Comparison of ENCODE assay signal across 8 mouse cellular contexts in the genomic region with DNA sequence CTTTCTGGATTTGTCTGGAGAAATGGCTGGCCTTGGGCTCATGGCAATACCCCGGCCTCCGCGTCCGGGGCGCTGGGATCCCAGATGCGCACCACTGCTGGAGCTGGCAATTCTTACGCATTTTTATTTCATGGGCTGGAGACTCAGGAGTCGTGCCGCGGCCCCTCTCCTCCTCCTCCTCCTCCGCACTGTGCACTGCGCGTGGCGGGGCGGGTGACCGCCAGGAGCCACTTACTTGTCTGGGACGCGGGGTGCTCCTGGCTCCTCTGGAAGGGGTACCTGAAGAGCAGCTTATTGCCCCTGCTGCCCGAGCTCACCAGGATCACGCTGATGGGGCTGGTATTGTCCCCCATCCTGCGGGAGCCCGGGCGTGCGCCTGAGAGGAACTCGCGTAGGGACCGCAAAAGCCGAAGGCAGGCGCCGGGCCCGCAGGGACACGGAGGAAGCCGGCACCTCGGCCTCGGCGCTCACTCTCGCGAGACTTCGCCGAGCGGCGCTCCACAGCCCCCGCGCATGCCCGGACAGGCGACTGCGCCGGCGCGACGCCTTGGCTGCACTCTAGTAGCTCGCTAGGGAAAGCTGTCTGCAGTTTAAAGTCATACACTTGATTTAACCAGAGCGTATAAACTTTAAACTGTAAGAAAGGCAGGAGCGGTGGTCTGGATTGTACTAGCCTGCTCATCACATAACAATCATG. TPM values are rescaled to one million over a fixed set of nuclear protein-coding genes. Genes with fewer than 3 reads are reported as not detected.
A peak's percentile ranks its signal among the peaks of the same experiment; 100 is the strongest.
DNase-seq lines count a peak whose midpoint lies in the region; ATAC-seq lines count a peak whose summit lies in the region.

A gene (minus strand): TSS at position 520 of the 697 bp plus-strand sequence.

- H3K9ac ChIP-seq in hindbrain, embryonic 16.5 days (ENCODE audit: low read depth, low read length) = peak within 1 kb of the TSS; percentile 93

- peak; percentile 96 for DNase-seq in T-cell, adult 2 months (ENCODE audit: low spot score)
- peak; percentile 94 to 97 for DNase-seq in cerebellum, postnatal 36 days
- peak; percentile 95 for DNase-seq in gastrocnemius, adult 18-20 months (ENCODE audit: low spot score)
- peak; percentile 95 to 96 for DNase-seq in left cerebral cortex, adult 18-20 months (ENCODE audit: low spot score in 2 of 2)
- DNase-seq in right cerebral cortex, adult 18-20 months = peak; percentile 96
- peak; percentile 88 for DNase-seq in urinary bladder, postnatal 10 days (ENCODE audit: low spot score)

- H3K27ac ChIP-seq in hindbrain, embryonic 16.5 days (ENCODE audit: low read depth, low read length) = peak within 1 kb of the TSS; percentile 94
- peak within 1 kb of the TSS; percentile 52 for H3K27ac ChIP-seq in macrophage

- WGBS in hindbrain, embryonic 16.5 days = under 1% methylated on average over 54 of the region's 54 CpGs
- 0% methylated on average over 50 of the region's 54 CpGs for WGBS in macrophage (ENCODE audit: missing documents)

- H3K79me2 ChIP-seq in macrophage (ENCODE audit: inconsistent target) = peaks cover 30% of the 10 kb centered on the region

- peak; percentile 99 for ATAC-seq in hindbrain, embryonic 16.5 days

- H3K4me3 ChIP-seq in hindbrain, embryonic 16.5 days (ENCODE audit: low read length) = peak within 1 kb of the TSS; percentile 90
- H3K4me3 ChIP-seq in macrophage (ENCODE audit: inconsistent target) = peak within 1 kb of the TSS; percentile 83

- no peaks in the 10 kb centered on the region for H3K36me3 ChIP-seq in hindbrain, embryonic 16.5 days (ENCODE audit: control insufficient read depth, insufficient read depth, low read length)
- H3K36me3 ChIP-seq in macrophage (ENCODE audit: inconsistent target) = no peaks in the 10 kb centered on the region; the same call in 1 of the 2 replicates

- H3K27me3 ChIP-seq in hindbrain, embryonic 16.5 days (replicated peaks; ENCODE audit: control insufficient read depth, insufficient read depth, low read length) = no peaks in the 10 kb centered on the region

- H3K4me1 ChIP-seq in hindbrain, embryonic 16.5 days (ENCODE audit: control insufficient read depth, insufficient read depth, low read depth, low read length) = peaks cover 10% of the 10 kb centered on the region

- H3K9me3 ChIP-seq in hindbrain, embryonic 16.5 days (ENCODE audit: control insufficient read depth, low read length) = no peaks in the 10 kb centered on the region

- H3K4me2 ChIP-seq in hindbrain, embryonic 16.5 days (ENCODE audit: low read length) = peak within 1 kb of the TSS; percentile 68

RNA-seq across cellular contexts. Expression of the gene that starts here (rescaled TPM):
- 10 to 100 TPM; 20.1 to 27.4 TPM for total RNA-seq in gastrocnemius, adult 18-20 months (2021)
- 42.6 and 43.9 TPM in 2 replicates for polyA plus RNA-seq in hindbrain, embryonic 16.5 days (2015; fragmentation: Nextera tagmentation; extraction: Ambion mirVana)
- total RNA-seq in left cerebral cortex, adult 18-20 months (2021) = 10 to 100 TPM; 43.6 to 45.6 TPM
- total RNA-seq in macrophage (2018; cell fraction: chromatin; rRNA removed) = 100 to 1,000 TPM in 9 of 26 experiments, 10 to 100 TPM in 17; 27.5 to 149 (median 85.2) TPM
- 10 to 100 TPM in 4 of 26 experiments, 1 to 10 TPM in 22; 4.0 to 13.4 (median 7.6) TPM for total RNA-seq in macrophage (2018; cell fraction: cytosol; rRNA removed)
- 10 to 100 TPM; 10.6 to 78.2 (median 34.5) TPM for total RNA-seq in macrophage (2018; cell fraction: nucleus; rRNA removed)
- polyA plus RNA-seq in macrophage (2018) = 7.4 to 12.0 TPM (median 10.5 TPM) in 3 replicates

Comparison
In these comparisons a context has a peak if more than half of its experiments do, and no peak if none do; other contexts are left out.
1. Peak in every context shown above with its lines: DNase-seq, ATAC-seq, H3K4me3 ChIP-seq and H3K27ac ChIP-seq.